Comparison of ENCODE assay signal across 8 mouse cellular contexts in genomic region chr7:45129776-45130512, GRCm38 (mm10). TPM values are rescaled to one million over a fixed set of nuclear protein-coding genes. Genes with fewer than 3 reads are reported as not detected.
DNase-seq lines count a peak whose midpoint lies in the region; ATAC-seq lines count a peak whose summit lies in the region.

No protein-coding gene starts in this region.

- no peak for ATAC-seq in kidney, embryonic 16.5 days (ENCODE audit: low FRiP score, low TSS enrichment)
- ATAC-seq in embryonic facial prominence, embryonic 11.5 days (replicated peaks; ENCODE audit: insufficient number of reproducible peaks, low FRiP score, low TSS enrichment, low read depth), result no peak
- no peak for ATAC-seq in hindbrain, embryonic 16.5 days
- ATAC-seq in midbrain, embryonic 16.5 days, result no peak

- no peaks in the 10 kb centered on the region for H3K9me3 ChIP-seq in kidney, embryonic 16.5 days (ENCODE audit: low read length)
- no peaks in the 10 kb centered on the region for H3K9me3 ChIP-seq in embryonic facial prominence, embryonic 11.5 days (replicated peaks; ENCODE audit: control insufficient read depth, low read length)
- H3K9me3 ChIP-seq in hindbrain, embryonic 16.5 days (ENCODE audit: control insufficient read depth, low read length), result no peaks in the 10 kb centered on the region
- no peaks in the 10 kb centered on the region; the same call in 1 of the 2 replicates for H3K9me3 ChIP-seq in midbrain, embryonic 16.5 days (replicated peaks; ENCODE audit: control insufficient read depth, low read length, poor library complexity, severe bottlenecking)

- H3K36me3 ChIP-seq in kidney, embryonic 16.5 days (ENCODE audit: insufficient read depth, low read length), result peaks cover 26% of the 10 kb centered on the region
- peaks cover 5% of the 10 kb centered on the region for H3K36me3 ChIP-seq in embryonic facial prominence, embryonic 11.5 days (replicated peaks; ENCODE audit: control insufficient read depth, insufficient read depth, low read depth, low read length)
- H3K36me3 ChIP-seq in hindbrain, embryonic 16.5 days (ENCODE audit: control insufficient read depth, insufficient read depth, low read length), result peaks cover 18% of the 10 kb centered on the region
- peaks cover 18% of the 10 kb centered on the region for H3K36me3 ChIP-seq in midbrain, embryonic 16.5 days (ENCODE audit: control insufficient read depth, insufficient read depth, low read length)

- DNase-seq in kidney, adult 8-10 months, result no peak
- DNase-seq in embryonic facial prominence, embryonic 11.5 days (ENCODE audit: low spot score), result no peak
- DNase-seq in gastrocnemius, postnatal 4 days (ENCODE audit: low spot score in 2 of 2), result no peak
- no peak for DNase-seq in right cerebral cortex, adult 2 months (ENCODE audit: low spot score in 2 of 2)
- DNase-seq in spleen, adult 18-20 months, result no peak

- WGBS in kidney, embryonic 16.5 days, result 53% methylated on average over 15 of the region's 15 CpGs
- WGBS in embryonic facial prominence, embryonic 11.5 days, result 50% methylated on average over 15 of the region's 15 CpGs
- WGBS in hindbrain, embryonic 16.5 days, result 52% methylated on average over 15 of the region's 15 CpGs
- 55% methylated on average over 15 of the region's 15 CpGs for WGBS in midbrain, embryonic 16.5 days

- peak overlapping the region; percentile 78 for H3K9ac ChIP-seq in kidney, embryonic 16.5 days (replicated peaks; ENCODE audit: low read length)
- H3K9ac ChIP-seq in embryonic facial prominence, embryonic 11.5 days (replicated peaks; ENCODE audit: low read length), result peak overlapping the region; percentile 37; the same call in 1 of the 2 replicates
- H3K9ac ChIP-seq in hindbrain, embryonic 16.5 days (ENCODE audit: low read depth, low read length), result peak overlapping the region; percentile 71; the same call in 1 of the 2 replicates
- H3K9ac ChIP-seq in midbrain, embryonic 16.5 days (ENCODE audit: low read depth, low read length), result peak overlapping the region; percentile 67; the same call in 1 of the 2 replicates

- peaks cover 36% of the 10 kb centered on the region for H3K4me1 ChIP-seq in kidney, embryonic 16.5 days (ENCODE audit: insufficient read depth, low read length)
- H3K4me1 ChIP-seq in embryonic facial prominence, embryonic 11.5 days (ENCODE audit: control insufficient read depth, insufficient read depth, low read length), result no peaks in the 10 kb centered on the region; the same call in 1 of the 2 replicates
- peaks cover 24% of the 10 kb centered on the region for H3K4me1 ChIP-seq in hindbrain, embryonic 16.5 days (ENCODE audit: control insufficient read depth, insufficient read depth, low read depth, low read length)
- peaks cover 26% of the 10 kb centered on the region for H3K4me1 ChIP-seq in midbrain, embryonic 16.5 days (ENCODE audit: control insufficient read depth, insufficient read depth, low read length)

- peak overlapping the region; percentile 88 for H3K4me3 ChIP-seq in kidney, embryonic 16.5 days (ENCODE audit: low read length)
- no peak overlapping the region; the same call in 1 of the 2 replicates for H3K4me3 ChIP-seq in embryonic facial prominence, embryonic 11.5 days (ENCODE audit: low read depth, low read length)
- peak overlapping the region; percentile 51 for H3K4me3 ChIP-seq in hindbrain, embryonic 16.5 days (ENCODE audit: low read length)
- H3K4me3 ChIP-seq in midbrain, embryonic 16.5 days (ENCODE audit: low read depth, low read length), result peak overlapping the region; percentile 48

- H3K27me3 ChIP-seq in kidney, embryonic 16.5 days (ENCODE audit: insufficient read depth, low read length), result no peaks in the 10 kb centered on the region
- no peaks in the 10 kb centered on the region for H3K27me3 ChIP-seq in embryonic facial prominence, embryonic 11.5 days (ENCODE audit: control insufficient read depth, insufficient read depth, low read length)
- H3K27me3 ChIP-seq in hindbrain, embryonic 16.5 days (replicated peaks; ENCODE audit: control insufficient read depth, insufficient read depth, low read length), result no peaks in the 10 kb centered on the region
- H3K27me3 ChIP-seq in midbrain, embryonic 16.5 days (ENCODE audit: control insufficient read depth, insufficient read depth, low read depth, low read length), result no peaks in the 10 kb centered on the region

- H3K27ac ChIP-seq in kidney, embryonic 16.5 days (ENCODE audit: low read length), result peak overlapping the region; percentile 94
- H3K27ac ChIP-seq in embryonic facial prominence, embryonic 11.5 days (replicated peaks; ENCODE audit: low read depth, low read length), result no peak overlapping the region
- H3K27ac ChIP-seq in hindbrain, embryonic 16.5 days (ENCODE audit: low read depth, low read length), result peak overlapping the region; percentile 91
- peak overlapping the region; percentile 91 for H3K27ac ChIP-seq in midbrain, embryonic 16.5 days (ENCODE audit: low read length)

- peak overlapping the region; percentile 84 for H3K4me2 ChIP-seq in kidney, embryonic 16.5 days (replicated peaks; ENCODE audit: low read depth, low read length)
- H3K4me2 ChIP-seq in embryonic facial prominence, embryonic 11.5 days (ENCODE audit: low read depth, low read length), result peak overlapping the region; percentile 64; the same call in 1 of the 2 replicates
- H3K4me2 ChIP-seq in hindbrain, embryonic 16.5 days (ENCODE audit: low read length), result peak overlapping the region; percentile 62
- H3K4me2 ChIP-seq in midbrain, embryonic 16.5 days (ENCODE audit: low read length), result peak overlapping the region; percentile 78

RNA-seq across cellular contexts. Expression of gene Rpl13a, which starts 1.4 kb away (rescaled TPM):
- polyA plus RNA-seq in kidney, embryonic 16.5 days (2015; fragmentation: Nextera tagmentation; extraction: Ambion mirVana), result 1,083 and 1,117 TPM in 2 replicates
- 1,418 and 1,436 TPM in 2 replicates for polyA plus RNA-seq in embryonic facial prominence, embryonic 11.5 days (2014; fragmentation: Nextera tagmentation; extraction: Ambion mirVana)
- polyA plus RNA-seq in hindbrain, embryonic 16.5 days (2015; fragmentation: Nextera tagmentation; extraction: Ambion mirVana), result 587 and 622 TPM in 2 replicates
- polyA plus RNA-seq in midbrain, embryonic 16.5 days (2015; fragmentation: Nextera tagmentation; extraction: Ambion mirVana), result 602 and 620 TPM in 2 replicates
- 1,000 to 10,000 TPM; 1,483 to 1,628 TPM for total RNA-seq in gastrocnemius, postnatal 4 days (2021)

RNA-seq across cellular contexts. Expression of gene Rps11, which starts 5.7 kb away (rescaled TPM):
- polyA plus RNA-seq in kidney, embryonic 16.5 days (2015; fragmentation: Nextera tagmentation; extraction: Ambion mirVana), result 1,363 and 1,408 TPM in 2 replicates
- 1,561 and 1,602 TPM in 2 replicates for polyA plus RNA-seq in embryonic facial prominence, embryonic 11.5 days (2014; fragmentation: Nextera tagmentation; extraction: Ambion mirVana)
- 698 and 709 TPM in 2 replicates for polyA plus RNA-seq in hindbrain, embryonic 16.5 days (2015; fragmentation: Nextera tagmentation; extraction: Ambion mirVana)
- 657 and 700 TPM in 2 replicates for polyA plus RNA-seq in midbrain, embryonic 16.5 days (2015; fragmentation: Nextera tagmentation; extraction: Ambion mirVana)
- 1,000 to 10,000 TPM in 1 of 2 experiments, 100 to 1,000 TPM in 1; 985 to 1,047 TPM for total RNA-seq in gastrocnemius, postnatal 4 days (2021)

RNA-seq across cellular contexts. Expression of gene Gm45713, which starts 6.1 kb away (rescaled TPM):
- polyA plus RNA-seq in kidney, embryonic 16.5 days (2015; fragmentation: Nextera tagmentation; extraction: Ambion mirVana), result 0.18 TPM in 1 of 2 replicates, not detected in the other
- polyA plus RNA-seq in embryonic facial prominence, embryonic 11.5 days (2014; fragmentation: Nextera tagmentation; extraction: Ambion mirVana), result 0.20 TPM in 1 of 2 replicates, not detected in the other
- polyA plus RNA-seq in hindbrain, embryonic 16.5 days (2015; fragmentation: Nextera tagmentation; extraction: Ambion mirVana), result 0.16 and 0.37 TPM in 2 replicates
- polyA plus RNA-seq in midbrain, embryonic 16.5 days (2015; fragmentation: Nextera tagmentation; extraction: Ambion mirVana), result 0.41 TPM in 1 of 2 replicates, not detected in the other
- total RNA-seq in gastrocnemius, postnatal 4 days (2021), result under 1 TPM in 1 of 2 experiments, not detected in 1; 0.34 TPM

RNA-seq across cellular contexts. Expression of gene Flt3l, which starts 6.3 kb away (rescaled TPM):
- 0.95 and 1.9 TPM in 2 replicates for polyA plus RNA-seq in kidney, embryonic 16.5 days (2015; fragmentation: Nextera tagmentation; extraction: Ambion mirVana)
- polyA plus RNA-seq in embryonic facial prominence, embryonic 11.5 days (2014; fragmentation: Nextera tagmentation; extraction: Ambion mirVana), result 0.52 and 0.67 TPM in 2 replicates
- 2.0 and 2.8 TPM in 2 replicates for polyA plus RNA-seq in hindbrain, embryonic 16.5 days (2015; fragmentation: Nextera tagmentation; extraction: Ambion mirVana)
- polyA plus RNA-seq in midbrain, embryonic 16.5 days (2015; fragmentation: Nextera tagmentation; extraction: Ambion mirVana), result 1.5 and 2.2 TPM in 2 replicates
- 1 to 10 TPM; 2.4 to 5.1 TPM for total RNA-seq in gastrocnemius, postnatal 4 days (2021)

RNA-seq across cellular contexts. Expression of gene Pih1d1, which starts 24.2 kb away (rescaled TPM):
- 109 and 112 TPM in 2 replicates for polyA plus RNA-seq in kidney, embryonic 16.5 days (2015; fragmentation: Nextera tagmentation; extraction: Ambion mirVana)
- polyA plus RNA-seq in embryonic facial prominence, embryonic 11.5 days (2014; fragmentation: Nextera tagmentation; extraction: Ambion mirVana), result 102 and 104 TPM in 2 replicates
- 94.5 and 97.6 TPM in 2 replicates for polyA plus RNA-seq in hindbrain, embryonic 16.5 days (2015; fragmentation: Nextera tagmentation; extraction: Ambion mirVana)
- polyA plus RNA-seq in midbrain, embryonic 16.5 days (2015; fragmentation: Nextera tagmentation; extraction: Ambion mirVana), result 89.9 and 91.9 TPM in 2 replicates
- total RNA-seq in gastrocnemius, postnatal 4 days (2021), result 10 to 100 TPM; 52.1 to 59.3 TPM
